Mouse (Mus musculus) kidney, adult 11 months (tissue): Measurements from ENCODE around the gene Chd2.
A peak's percentile ranks its signal among the peaks of the same experiment; 100 is the strongest.
"Not testable (repeated sequence)": the region's sequence is repeated elsewhere in the genome, so short reads cannot be mapped to it uniquely, and the experiment has no call there.

Experiments used
- DNase-seq: peaks from one replicate; pipeline ENCODE4 v3.0.0; 2022

Chd2 gene

GRCm38 (mm10) chr7:73519060-73519796, 22.4 kb downstream of the Chd2 start:
- DNase-seq, result no peak

GRCm38 (mm10) chr7:73518373-73518980, 23.2 kb downstream of the Chd2 start:
- not testable (repeated sequence) for DNase-seq

GRCm38 (mm10) chr7:73517432-73518054, 24.1 kb downstream of the Chd2 start:
- DNase-seq, result no peak

- no peak for DNase-seq
Measured at GRCm38 (mm10) chr7:73516820-73517219, 24.8 kb downstream of the Chd2 start.

GRCm38 (mm10) chr7:73514560-73514959, 27.1 kb downstream of the Chd2 start:
- no peak for DNase-seq

GRCm38 (mm10) chr7:73512422-73512821, 29.2 kb downstream of the Chd2 start:
- DNase-seq, result no peak

GRCm38 (mm10) chr7:73508688-73509087, 32.9 kb downstream of the Chd2 start:
- no peak for DNase-seq

- DNase-seq, result no peak
Measured at GRCm38 (mm10) chr7:73507491-73507890, 34.1 kb downstream of the Chd2 start.

GRCm38 (mm10) chr7:73506852-73507251, 34.8 kb downstream of the Chd2 start:
- no peak for DNase-seq

GRCm38 (mm10) chr7:73505266-73505665, 36.4 kb downstream of the Chd2 start:
- no peak for DNase-seq

- no peak for DNase-seq
Measured at GRCm38 (mm10) chr7:73498200-73498599, 43.4 kb downstream of the Chd2 start.

- DNase-seq, result no peak
Measured at GRCm38 (mm10) chr7:73489261-73489660, 52.4 kb downstream of the Chd2 start.

- no peak for DNase-seq
Measured at GRCm38 (mm10) chr7:73481094-73481493, 60.5 kb downstream of the Chd2 start.

GRCm38 (mm10) chr7:73479506-73479905, 62.1 kb downstream of the Chd2 start:
- no peak for DNase-seq

GRCm38 (mm10) chr7:73478157-73479058, 63.2 kb downstream of the Chd2 start:
- DNase-seq, result no peak

GRCm38 (mm10) chr7:73467741-73468140, 73.9 kb downstream of the Chd2 start:
- DNase-seq, result no peak

- no peak for DNase-seq
Measured at GRCm38 (mm10) chr7:73463546-73463945, 78.1 kb downstream of the Chd2 start.

- DNase-seq, result no peak
Measured at GRCm38 (mm10) chr7:73454113-73454512, 87.5 kb downstream of the Chd2 start.

- DNase-seq, result no peak
Measured at GRCm38 (mm10) chr7:73452187-73452808, 89.3 kb downstream of the Chd2 start.

GRCm38 (mm10) chr7:73451594-73451993, 90.0 kb downstream of the Chd2 start:
- no peak for DNase-seq

GRCm38 (mm10) chr7:73442246-73442645, 99.4 kb downstream of the Chd2 start:
- peak; percentile 51 for DNase-seq

GRCm38 (mm10) chr7:73441802-73442201, 99.8 kb downstream of the Chd2 start:
- DNase-seq, result peak; percentile 81

- DNase-seq, result no peak
Measured at GRCm38 (mm10) chr7:73435685-73436084, 105.9 kb downstream of the Chd2 start.
